Mouse (Mus musculus) lung, adult 2 months (tissue): ENCODE measurements around the gene Pcgf5.

Experiments
- CTCF ChIP-seq: fragments of 200-500 bp; IDR thresholded peaks from 2 replicates; pipeline ENCODE4 v1.5.1; 2011; ENCODE audit warnings: mild to moderate bottlenecking, low read length, control low read depth; ENCODE audit not compliant: insufficient read depth
- POLR2A ChIP-seq: fragments of 200-500 bp; IDR thresholded peaks from 2 replicates; pipeline ENCODE4 v1.6.1; 2011; ENCODE audit warnings: low read depth, mild to moderate bottlenecking, control low read depth, low read length, borderline replicate concordance; ENCODE audit errors: extremely low read depth

GRCm38 (mm10) chr19:36428116-36428515, 80.0 kb downstream of the Pcgf5 start:
- TF ChIP-seq CTCF = no peak
- TF ChIP-seq POLR2A = no peak
